Mouse (Mus musculus): Measurements from ENCODE around the gene Sspn. TPM values are rescaled to one million over a fixed set of nuclear protein-coding genes. Genes with fewer than 3 reads are reported as not detected.

The Sspn gene
- total RNA-seq (2021), result 1 to 10 TPM; 4.2 TPM

DNA sequence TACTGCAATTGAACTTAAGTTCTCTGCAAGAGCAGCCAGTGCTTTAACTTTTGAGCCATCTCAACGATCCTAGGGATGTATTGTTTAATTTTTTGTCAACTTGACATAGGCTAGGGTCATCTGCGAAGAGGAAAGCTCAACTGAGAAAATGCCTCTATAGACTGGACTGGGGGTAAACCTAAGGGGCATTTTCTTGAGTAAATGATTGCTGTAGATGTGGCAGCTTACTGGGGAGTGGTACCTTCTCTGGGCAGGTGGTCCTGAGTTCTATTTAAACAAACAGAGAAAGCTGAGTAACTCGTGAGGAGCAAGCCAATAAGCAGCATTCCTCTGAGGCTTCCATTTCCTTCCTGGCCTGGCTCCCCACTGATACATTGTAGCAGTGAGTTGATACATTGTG lies at the start of gene Sspn:
Gene Sspn (plus strand): TSS at position 301 of the 400 bp plus-strand sequence.
- no peak for DNase-seq (ENCODE audit: low spot score in 2 of 2)
- intact Hi-C loops (cut with DNase I), result no loop called here

DNA sequence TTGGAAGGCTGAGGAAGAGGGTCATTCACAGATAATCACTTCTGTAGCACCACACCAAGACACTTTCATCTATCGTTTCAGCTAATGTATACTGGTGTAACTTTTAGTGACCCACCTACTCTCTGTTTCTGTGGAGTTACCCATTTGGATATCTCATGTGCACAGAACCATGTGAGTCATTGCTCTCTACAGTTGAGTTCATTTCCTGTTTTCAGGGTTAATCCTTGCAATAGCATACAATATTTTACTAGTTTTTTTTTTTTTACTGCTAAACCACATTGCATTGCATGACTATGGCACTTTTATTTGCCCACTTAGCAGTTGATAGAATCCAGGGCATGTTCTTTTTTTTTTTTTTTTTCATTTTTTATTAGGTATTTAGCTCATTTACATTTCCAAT lies 48.4 kb upstream of the Sspn start:
- no peak for DNase-seq (ENCODE audit: low spot score in 2 of 2)
- intact Hi-C loops (cut with DNase I), result no loop called here

DNA sequence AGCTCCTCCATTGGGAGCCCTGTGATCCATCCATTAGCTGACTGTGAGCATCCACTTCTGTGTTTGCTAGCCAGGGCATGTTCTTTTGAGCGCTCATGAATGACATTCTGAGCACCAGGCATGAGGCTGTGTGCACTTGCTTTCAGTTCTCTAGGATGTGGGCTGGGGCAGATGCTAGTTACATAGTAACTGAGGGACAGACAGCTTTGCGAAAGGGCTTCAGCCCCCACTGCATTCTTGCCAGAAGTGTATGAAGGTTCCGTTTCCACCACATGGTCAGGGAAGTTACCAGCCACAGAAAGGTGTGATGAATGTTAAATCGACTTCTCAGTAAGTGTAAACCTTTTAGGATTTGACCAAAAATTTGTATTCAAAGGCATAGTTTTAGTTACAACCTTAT lies 47.8 kb upstream of the Sspn start:
- no peak for DNase-seq (ENCODE audit: low spot score in 2 of 2)
- intact Hi-C loops (cut with DNase I), result no loop called here

DNA sequence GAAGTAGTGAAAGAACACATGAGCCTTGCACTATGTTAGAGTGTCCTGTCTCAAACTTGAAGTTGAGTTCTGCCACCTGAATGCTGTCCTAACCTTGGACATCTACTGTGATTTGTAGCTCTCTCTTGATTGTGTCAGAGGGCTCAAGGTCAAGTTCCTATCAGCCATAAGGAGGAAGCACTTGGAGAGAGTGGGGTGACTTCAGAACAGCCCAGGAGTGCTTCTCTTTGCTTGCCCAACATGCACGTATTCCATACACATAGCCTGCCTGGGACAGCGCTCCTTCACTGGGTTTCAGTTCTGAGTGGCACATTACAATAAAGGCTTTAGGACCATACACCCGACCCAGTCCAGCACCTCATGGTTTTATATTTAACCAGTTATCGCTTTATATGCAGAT lies 46.4 kb upstream of the Sspn start:
- DNase-seq (ENCODE audit: low spot score in 2 of 2), result no peak
- intact Hi-C loops (cut with DNase I), result no loop called here

DNA sequence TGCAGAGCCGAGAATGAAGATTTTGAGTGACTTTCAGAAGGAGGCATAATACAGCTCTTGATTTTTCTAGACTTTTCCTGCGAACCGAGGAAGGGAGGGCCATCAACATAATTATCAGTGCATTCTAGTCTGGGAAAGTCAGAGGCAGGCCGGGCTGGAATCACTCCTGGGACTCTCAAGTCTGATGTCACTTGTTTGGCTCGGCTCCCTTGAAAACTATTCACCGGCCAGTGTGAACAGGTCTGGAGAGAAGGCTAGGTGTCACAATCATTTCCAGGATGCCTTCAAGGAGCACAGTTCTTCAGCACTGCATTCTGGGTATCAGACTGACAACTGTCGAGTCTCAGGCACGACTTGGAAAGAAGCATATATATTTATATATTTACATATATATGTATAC lies 45.2 kb upstream of the Sspn start:
- no peak for DNase-seq (ENCODE audit: low spot score in 2 of 2)
- intact Hi-C loops (cut with DNase I), result no loop called here

DNA sequence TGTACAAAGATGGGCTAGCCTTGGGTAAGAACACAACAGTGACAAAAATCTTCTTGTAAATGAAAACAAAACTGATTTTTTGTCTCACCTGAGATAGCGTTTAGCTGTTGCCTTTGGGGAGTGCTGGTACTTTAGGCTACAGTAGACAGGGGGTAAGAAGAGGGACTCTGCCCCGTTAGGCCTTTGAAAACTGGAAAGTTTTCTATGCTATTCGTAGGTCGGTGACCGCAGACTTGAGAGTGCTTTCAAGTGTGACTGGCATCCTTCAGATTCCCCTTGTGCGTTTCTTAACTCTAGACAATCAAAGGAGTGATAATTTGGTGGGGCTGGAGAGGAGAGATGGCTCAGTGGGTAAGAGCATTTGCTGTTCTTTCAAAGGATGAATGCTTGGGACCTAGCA lies 43.7 kb upstream of the Sspn start:
- intact Hi-C loops (cut with DNase I), result no loop called here
- no peak for DNase-seq (ENCODE audit: low spot score in 2 of 2)

DNA sequence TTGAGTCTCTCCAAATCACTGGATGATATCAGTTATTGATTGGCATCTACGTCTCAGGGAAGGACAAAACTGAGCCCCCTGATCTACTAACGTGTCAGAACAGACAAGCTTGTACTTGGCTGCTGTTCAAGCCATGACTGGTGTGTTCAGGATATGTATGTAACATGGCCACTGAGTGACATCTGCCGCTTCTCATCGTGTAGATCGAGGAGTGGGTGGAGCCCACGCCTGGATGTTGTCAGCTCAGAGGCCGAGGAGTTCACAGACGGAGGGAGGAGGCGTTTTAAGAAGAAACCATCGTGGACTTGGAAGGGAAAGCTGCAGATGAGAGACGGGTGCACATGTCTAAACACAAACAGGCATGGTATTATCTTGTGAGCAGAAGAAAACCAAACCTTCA lies 39.5 kb upstream of the Sspn start:
- DNase-seq (ENCODE audit: low spot score in 2 of 2), result no peak

DNA sequence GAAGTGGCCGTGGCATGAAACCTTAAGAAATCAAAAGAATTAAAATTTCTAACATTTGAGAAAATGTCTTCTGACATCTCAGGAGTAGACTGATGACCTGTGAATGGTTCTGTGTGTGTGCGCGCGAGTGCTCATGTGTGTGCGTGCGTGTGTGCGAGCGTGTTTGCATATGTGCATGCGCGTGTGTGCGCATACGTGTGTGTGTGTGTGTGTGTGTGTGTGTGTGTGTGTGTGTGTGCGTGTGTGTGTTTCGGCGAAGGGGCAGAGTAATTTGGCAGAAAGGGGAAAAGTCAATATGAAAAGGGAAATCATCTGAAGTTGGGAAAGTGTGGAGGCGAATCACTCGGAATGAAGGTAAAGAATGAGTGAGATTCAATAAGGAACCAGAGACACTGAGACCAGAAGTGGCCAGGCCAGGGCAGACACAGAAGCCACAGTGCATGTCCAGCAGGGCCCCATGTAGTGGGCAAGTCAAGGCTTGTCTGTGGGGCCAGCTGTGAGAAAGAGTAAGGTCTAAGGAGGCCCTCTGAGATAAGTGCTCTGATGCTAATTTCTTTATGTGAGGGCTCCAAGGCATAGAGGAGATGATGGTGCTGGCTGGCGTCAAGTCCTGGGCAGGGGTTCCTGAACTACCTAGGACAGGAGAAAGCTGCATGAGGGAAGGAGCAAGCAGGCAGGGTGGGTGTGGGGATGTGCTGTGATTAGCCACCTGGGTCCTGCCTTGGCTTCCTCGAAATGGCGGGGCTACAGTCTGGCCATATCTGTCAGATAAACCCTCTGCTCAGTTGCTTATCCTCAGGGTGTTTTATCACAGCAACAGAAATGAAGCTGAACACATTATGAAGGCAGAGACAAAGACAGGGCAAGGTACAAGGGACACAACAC lies 38.8 kb upstream of the Sspn start:
- intact Hi-C loops (cut with DNase I), result no loop called here
- DNase-seq (ENCODE audit: low spot score in 2 of 2), result no peak

More for the DNA sequence above, 39.5 kb upstream of the Sspn start:
- intact Hi-C loops (cut with DNase I), result no loop called here

DNA sequence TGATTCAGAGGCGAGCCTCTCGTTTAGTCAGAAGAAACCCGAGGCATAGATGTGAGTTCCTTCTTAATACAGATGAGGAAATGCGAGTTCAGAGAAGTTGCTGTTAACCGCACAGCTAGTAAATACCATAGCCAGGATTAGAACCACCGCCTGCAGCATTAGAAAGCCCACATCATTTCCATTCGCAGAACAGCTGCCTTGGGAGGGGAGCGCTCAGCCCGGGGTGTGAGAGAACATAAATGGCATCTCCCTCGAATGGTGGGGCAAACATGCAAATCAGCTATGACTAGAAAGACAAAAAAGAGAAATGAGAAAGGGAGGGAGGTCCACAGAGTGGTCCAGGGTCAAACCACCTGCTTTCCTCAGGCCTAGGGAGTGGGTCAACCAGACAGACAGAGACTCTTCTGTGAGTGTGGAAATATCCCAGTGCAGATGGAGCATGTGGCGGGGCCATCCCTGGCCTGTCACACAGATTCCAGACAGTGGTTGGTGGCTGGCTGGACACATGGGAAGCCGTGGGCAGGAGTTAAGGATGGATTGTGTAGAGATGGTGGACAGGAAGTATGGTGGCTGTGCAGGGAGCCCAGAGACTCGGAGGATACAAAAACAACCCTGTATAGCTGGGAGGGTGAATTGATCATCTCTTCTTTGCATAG lies 37.9 kb upstream of the Sspn start:
- no peak for DNase-seq (ENCODE audit: low spot score in 2 of 2)
- intact Hi-C loops (cut with DNase I), result no loop called here

DNA sequence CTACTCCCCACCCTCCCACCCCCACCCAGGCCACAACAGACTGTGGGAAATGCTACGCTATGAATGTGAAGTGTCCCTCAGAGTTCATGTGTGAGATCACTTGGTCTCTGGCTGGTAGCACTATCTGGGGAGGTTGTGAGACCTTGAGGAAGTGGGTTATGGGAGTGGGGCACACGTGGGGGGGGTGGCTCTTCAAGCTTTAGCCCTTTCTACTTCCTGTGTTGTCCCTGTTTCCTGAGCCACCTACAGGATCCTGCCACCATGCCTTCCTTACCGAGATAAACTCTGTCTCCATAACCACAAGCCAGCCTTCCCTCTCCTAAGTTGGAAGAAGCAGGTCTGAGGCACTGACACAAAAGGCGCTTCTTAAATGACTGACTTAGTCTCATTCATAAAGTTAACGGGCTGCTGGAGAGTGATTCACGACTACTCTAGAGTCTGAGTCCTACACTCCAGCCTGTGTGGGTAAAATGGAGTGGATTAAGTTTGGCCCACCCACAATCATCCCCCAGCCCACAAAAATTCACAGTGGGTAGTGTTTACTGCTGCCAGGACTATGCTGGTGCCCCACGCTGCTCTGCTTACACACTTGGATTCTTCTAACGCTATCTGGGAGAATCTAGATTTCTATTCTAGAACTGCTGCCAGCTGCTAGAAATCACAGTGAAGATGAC lies 36.6 kb upstream of the Sspn start:
- DNase-seq (ENCODE audit: low spot score in 2 of 2), result no peak
- intact Hi-C loops (cut with DNase I), result no loop called here

DNA sequence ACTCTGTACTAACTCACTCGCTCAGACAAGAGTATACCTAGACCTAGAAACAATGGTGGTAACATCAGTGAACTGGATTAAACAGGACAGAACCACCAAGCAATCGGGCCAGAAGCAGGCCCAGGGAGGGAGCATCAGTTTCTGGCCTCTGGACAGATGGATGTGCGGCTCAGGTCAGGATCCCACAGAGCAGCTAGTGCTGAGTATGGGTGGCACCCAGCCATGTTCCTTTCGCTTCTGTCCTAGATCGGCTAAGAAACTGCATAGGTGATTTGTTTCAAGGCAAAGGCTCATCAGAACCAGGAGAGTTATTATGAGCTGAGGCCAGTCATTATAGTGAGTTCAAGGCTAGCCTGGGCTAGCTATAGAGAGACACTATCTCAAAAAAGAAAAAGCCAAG lies 27.3 kb upstream of the Sspn start:
- intact Hi-C loops (cut with DNase I), result no loop called here
- no peak for DNase-seq (ENCODE audit: low spot score in 2 of 2)

DNA sequence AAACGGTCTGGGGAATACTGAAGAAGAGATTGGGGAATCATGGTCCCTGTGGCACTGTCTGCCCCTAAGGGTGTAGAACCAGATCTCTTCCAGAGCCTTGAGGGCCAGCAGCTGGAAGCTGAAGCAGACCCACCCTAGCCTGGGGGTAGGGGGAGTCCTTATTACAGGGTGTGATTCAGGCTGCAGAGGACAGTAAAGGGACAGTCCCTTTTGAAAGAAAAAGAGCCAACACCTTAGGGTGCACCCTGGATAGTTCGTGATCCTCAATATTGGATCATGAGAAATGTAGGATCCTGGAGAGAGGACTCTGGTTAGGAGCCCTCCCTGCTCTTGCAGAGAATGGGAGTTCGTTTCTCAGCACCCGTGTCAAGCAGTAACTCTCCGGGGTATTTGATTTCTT lies 26.8 kb upstream of the Sspn start:
- intact Hi-C loops (cut with DNase I), result no loop called here
- DNase-seq (ENCODE audit: low spot score in 2 of 2), result no peak

DNA sequence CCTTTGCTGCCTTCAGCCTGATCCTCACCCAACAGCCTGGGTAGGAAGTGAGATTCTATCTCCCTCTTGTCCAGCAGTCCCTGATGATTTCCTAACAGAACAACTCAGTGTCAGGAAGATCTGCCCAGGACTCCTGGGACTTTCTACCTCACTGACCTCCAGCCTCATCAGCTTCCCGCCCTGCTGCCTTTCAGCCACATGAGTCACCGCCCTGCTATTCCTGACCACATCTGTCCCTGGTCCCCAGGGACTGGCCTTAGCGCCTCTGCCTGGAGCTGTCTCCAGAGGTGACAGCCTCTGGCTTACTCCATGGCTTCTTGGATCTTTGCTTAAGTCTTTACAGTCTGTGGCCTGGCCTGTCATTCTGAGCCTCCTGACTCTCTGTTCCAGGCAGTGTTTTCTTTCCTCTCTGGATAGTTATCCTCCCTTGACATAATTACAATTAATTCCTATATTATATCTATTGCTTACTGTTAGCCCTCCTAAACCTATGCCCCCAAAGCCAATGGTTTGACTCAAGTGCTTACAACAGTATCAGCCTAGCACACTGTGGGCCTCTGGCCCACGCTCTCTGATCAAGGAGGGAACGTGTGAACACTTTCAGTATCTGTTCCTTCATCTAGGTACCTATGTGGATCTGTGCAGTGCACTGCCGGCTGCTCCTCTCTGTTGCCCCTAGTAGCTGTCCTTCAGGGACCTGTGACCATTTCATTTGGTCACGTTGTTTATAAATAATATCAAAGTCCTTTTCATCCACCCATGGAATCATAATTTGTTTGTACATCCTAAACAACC lies 25.1 kb upstream of the Sspn start:
- intact Hi-C loops (cut with DNase I), result no loop called here

DNA sequence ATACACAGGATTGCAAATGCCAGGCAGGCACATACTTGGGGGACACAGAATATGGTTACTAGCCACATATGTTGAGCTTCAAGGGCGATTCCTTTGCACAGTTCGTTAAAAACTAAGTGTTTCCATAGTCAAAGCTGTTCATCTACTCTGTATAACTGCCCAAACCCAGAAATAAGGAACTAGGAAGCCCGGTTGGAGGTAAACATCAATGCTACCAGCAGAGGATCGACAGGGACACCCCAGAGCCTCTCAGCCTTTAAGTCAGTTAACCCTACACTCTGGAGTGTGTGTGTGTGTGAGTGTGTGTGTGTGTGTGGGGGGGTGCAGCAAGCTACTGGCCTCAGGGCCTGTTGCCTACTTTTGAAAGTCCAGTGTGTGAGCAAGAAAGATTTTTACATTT lies 21.5 kb upstream of the Sspn start:
- intact Hi-C loops (cut with DNase I), result no loop called here
- no peak for DNase-seq (ENCODE audit: low spot score in 2 of 2)

More for the DNA sequence above, 25.1 kb upstream of the Sspn start:
- no peak for DNase-seq (ENCODE audit: low spot score in 2 of 2)

DNA sequence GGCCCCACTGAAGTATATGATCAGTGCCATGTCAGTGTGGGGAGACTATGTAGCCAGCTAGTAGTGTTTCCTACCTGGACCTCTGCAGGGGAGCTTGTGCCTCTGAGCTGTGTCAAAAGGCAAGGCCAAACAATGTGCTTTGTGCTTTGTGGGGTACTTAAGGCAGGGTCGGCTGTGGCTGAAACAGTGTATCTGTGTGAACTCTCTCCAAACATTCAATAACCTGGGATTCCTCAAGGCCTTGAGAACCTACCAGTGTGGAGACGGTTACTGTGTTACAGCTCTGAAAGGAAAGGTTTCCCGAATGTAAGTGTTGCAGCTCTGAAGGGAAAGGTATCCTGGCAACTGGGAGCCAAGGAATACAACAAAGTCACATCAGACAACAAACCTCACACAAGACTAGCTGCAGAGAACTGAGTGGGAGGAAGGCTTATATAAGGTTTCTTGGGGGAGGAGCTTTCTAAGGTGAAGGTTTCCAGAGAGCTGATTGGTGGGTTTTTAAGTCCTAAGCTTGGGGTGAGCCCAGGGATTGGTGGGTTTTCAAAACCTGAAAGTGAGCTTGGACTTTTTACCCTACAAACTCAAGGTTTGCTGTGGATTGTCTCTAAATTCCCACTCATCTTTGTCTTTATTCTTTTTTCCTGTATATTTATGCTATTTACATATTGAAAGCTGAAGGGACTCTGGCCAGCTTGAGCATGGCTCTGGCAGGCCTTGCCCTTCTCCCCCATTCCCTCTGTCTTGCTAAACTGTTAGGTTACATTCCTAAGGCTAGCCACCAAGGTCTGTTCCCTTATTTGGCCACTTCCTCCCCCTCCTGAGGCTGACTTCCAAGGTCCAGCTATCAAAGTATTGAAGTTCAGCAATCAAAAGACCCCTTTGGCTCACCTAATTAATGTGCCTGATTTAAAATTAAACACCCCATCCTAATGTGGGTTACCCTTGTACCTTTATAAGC lies 20.7 kb upstream of the Sspn start:
- DNase-seq (ENCODE audit: low spot score in 2 of 2), result no peak
- intact Hi-C loops (cut with DNase I), result no loop called here

DNA sequence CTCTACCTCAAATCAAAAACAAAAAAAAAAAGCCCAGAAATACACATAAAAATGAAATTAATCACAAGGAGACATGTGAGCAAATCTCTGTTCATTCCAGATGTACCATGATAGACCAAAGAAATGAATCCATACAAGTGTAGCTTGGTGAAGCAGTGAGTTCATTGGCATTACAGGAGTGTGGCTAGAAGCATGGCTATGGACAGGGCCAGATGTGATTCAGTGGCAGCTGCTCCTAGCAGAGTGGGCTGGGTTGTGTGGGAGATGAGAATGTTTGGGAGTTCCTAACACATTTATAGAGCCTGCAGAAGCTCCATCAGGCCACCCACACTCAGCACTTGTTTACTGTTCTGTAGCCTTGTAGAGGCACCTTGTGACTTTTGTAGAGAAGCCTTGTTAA lies 19.2 kb upstream of the Sspn start:
- no peak for DNase-seq (ENCODE audit: low spot score in 2 of 2)
- intact Hi-C loops (cut with DNase I), result no loop called here

DNA sequence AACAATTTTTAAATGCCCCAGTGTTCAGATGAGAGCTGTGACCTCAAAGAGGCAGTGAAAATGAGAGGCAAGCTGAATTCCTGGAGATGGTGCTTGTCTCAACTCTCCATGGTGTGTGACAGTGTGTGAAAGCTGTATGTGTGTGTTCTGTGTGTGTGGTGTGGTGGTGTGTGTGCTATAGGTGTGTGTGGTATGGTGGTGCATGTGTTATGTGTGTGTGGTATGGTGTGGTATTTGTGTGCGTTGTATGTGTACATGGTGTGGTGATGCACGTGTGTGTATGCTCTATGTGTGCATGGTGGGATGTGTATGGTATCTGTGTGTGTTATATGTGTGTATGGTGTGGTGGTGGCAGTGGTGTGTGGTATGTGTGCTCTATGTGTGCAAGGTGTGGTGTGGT lies 16.0 kb upstream of the Sspn start:
- no peak for DNase-seq (ENCODE audit: low spot score in 2 of 2)
- intact Hi-C loops (cut with DNase I), result no loop called here

DNA sequence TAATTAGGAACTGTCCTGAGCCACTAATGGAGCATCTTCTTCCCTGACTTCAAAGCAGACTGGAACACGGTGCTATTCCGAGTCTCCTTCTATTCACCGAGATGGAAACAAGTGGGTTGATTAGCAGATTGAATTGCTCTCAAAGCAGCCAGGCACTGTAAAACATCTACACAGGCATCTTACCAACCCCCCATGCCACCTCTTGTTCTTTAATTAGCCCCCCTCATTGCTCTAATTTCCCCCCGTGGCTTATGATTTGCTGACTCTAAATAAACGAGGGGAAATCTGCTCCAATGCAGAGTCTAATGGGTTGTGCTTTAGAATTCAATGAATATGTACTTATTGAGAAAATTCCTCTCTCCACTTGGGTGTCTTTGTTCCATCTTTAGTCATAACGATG lies 15.0 kb upstream of the Sspn start:
- DNase-seq (ENCODE audit: low spot score in 2 of 2), result no peak
- intact Hi-C loops (cut with DNase I), result no loop called here

DNA sequence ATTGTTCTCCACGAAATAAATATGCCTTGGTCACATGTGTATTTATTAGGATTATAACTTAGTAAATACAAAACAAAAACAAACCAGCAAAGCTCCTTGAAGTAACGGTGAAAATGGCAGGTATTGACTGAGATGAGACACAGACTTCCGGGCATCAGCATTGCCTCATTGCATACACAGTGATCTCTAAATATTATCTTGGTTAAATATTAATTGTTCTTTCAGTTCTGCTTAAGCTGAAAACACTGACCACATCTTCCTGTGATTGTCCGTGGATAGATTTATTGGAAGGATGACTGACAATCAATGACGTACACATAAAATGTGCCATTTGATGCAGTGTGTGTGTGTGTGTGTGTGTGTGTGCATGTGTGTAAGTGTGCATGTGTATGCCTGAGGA lies 13.2 kb upstream of the Sspn start:
- no peak for DNase-seq (ENCODE audit: low spot score in 2 of 2)
- intact Hi-C loops (cut with DNase I), result no loop called here

Measured in left cerebral cortex, postnatal 36 days (tissue).